Mouse (Mus musculus): ENCODE measurements at regions not wholly inside any gene's neighbourhood (a gene's known extent, or its start where the extent isn't known, plus 50 kb on each side); places are given as distances from the start of the nearest gene placed in this dataset.
A peak's percentile ranks its signal among the peaks of the same experiment; 100 is the strongest.

GRCm38 (mm10) chr10:122264070-122264469 is 166.9 kb upstream of the Rxylt1 start:
- H3K27me3 ChIP-seq (replicated peaks; ENCODE audit: control insufficient read depth, insufficient read depth, low read length), result no peaks in the 10 kb centered on the region
- no peak for DNase-seq
- 41% methylated on average over 1 of the region's 1 CpGs for WGBS
- H3K27ac ChIP-seq (ENCODE audit: insufficient read depth, low read depth, low read length), result no peak overlapping the region
- TF ChIP-seq CTCF (conservative IDR thresholded peaks at IDR 0.05; ENCODE audit: insufficient read depth, insufficient read length, low read depth, low read length) (no peak), POLR2A (IDR thresholded peaks at IDR 0.05; ENCODE audit: low read depth, low read length) (no peak)
- H3K4me3 ChIP-seq (ENCODE audit: insufficient read depth, low read depth, low read length), result no peak overlapping the region
- H3K36me3 ChIP-seq (ENCODE audit: control insufficient read depth, insufficient read depth, low read length), result no peaks in the 10 kb centered on the region
- no peaks in the 10 kb centered on the region for H3K4me1 ChIP-seq (ENCODE audit: control insufficient read depth, insufficient read depth, low read length)

- no peaks in the 10 kb centered on the region for H3K4me1 ChIP-seq (ENCODE audit: control insufficient read depth, insufficient read depth, low read length)
- no peak overlapping the region for H3K27ac ChIP-seq (ENCODE audit: insufficient read depth, low read depth, low read length)
- no peak for TF ChIP-seq POLR2A (IDR thresholded peaks at IDR 0.05; ENCODE audit: low read depth, low read length)
- 41% methylated on average over 4 of the region's 4 CpGs for WGBS
- H3K36me3 ChIP-seq (ENCODE audit: control insufficient read depth, insufficient read depth, low read length), result no peaks in the 10 kb centered on the region
- H3K27me3 ChIP-seq (replicated peaks; ENCODE audit: control insufficient read depth, insufficient read depth, low read length), result no peaks in the 10 kb centered on the region
- no peak for DNase-seq
- no peak overlapping the region for H3K4me3 ChIP-seq (ENCODE audit: insufficient read depth, low read depth, low read length)
Measured at GRCm38 (mm10) chr10:122259354-122259753, 162.2 kb upstream of the Rxylt1 start.

- H3K27me3 ChIP-seq (replicated peaks; ENCODE audit: control insufficient read depth, insufficient read depth, low read length), result no peaks in the 10 kb centered on the region
- no peak for DNase-seq
- TF ChIP-seq CTCF (conservative IDR thresholded peaks at IDR 0.05; ENCODE audit: insufficient read depth, insufficient read length, low read depth, low read length), result no peak
- TF ChIP-seq POLR2A (IDR thresholded peaks at IDR 0.05; ENCODE audit: low read depth, low read length), result no peak
Measured at GRCm38 (mm10) chr10:122258711-122259110, 161.5 kb upstream of the Rxylt1 start.

GRCm38 (mm10) chr10:122231818-122232217 is 134.6 kb upstream of the Rxylt1 start:
- no peaks in the 10 kb centered on the region for H3K27me3 ChIP-seq (replicated peaks; ENCODE audit: control insufficient read depth, insufficient read depth, low read length)
- no peaks in the 10 kb centered on the region for H3K36me3 ChIP-seq (ENCODE audit: control insufficient read depth, insufficient read depth, low read length)
- 68% methylated on average over 7 of the region's 7 CpGs for WGBS
- H3K4me3 ChIP-seq (ENCODE audit: insufficient read depth, low read depth, low read length), result no peak overlapping the region
- DNase-seq, result peak; percentile 2
- no peaks in the 10 kb centered on the region for H3K4me1 ChIP-seq (ENCODE audit: control insufficient read depth, insufficient read depth, low read length)
- TF ChIP-seq CTCF (conservative IDR thresholded peaks at IDR 0.05; ENCODE audit: insufficient read depth, insufficient read length, low read depth, low read length) (no peak), POLR2A (IDR thresholded peaks at IDR 0.05; ENCODE audit: low read depth, low read length) (no peak)
- no peak overlapping the region for H3K27ac ChIP-seq (ENCODE audit: insufficient read depth, low read depth, low read length)

More at GRCm38 (mm10) chr10:122258711-122259110, 161.5 kb upstream of the Rxylt1 start:
- no peak overlapping the region for H3K4me3 ChIP-seq (ENCODE audit: insufficient read depth, low read depth, low read length)
- 84% methylated on average over 3 of the region's 3 CpGs for WGBS
- no peak overlapping the region for H3K27ac ChIP-seq (ENCODE audit: insufficient read depth, low read depth, low read length)
- no peaks in the 10 kb centered on the region for H3K36me3 ChIP-seq (ENCODE audit: control insufficient read depth, insufficient read depth, low read length)
- H3K4me1 ChIP-seq (ENCODE audit: control insufficient read depth, insufficient read depth, low read length), result no peaks in the 10 kb centered on the region

- Histone ChIP-seq H3K27ac (ENCODE audit: insufficient read depth, low read depth, low read length) (no peak overlapping the region), H3K4me3 (ENCODE audit: insufficient read depth, low read depth, low read length) (no peak overlapping the region), H3K36me3 (ENCODE audit: control insufficient read depth, insufficient read depth, low read length) (no peaks in the 10 kb centered on the region), H3K27me3 (replicated peaks; ENCODE audit: control insufficient read depth, insufficient read depth, low read length) (no peaks in the 10 kb centered on the region), H3K4me1 (ENCODE audit: control insufficient read depth, insufficient read depth, low read length) (no peaks in the 10 kb centered on the region)
- no peak for TF ChIP-seq CTCF (conservative IDR thresholded peaks at IDR 0.05; ENCODE audit: insufficient read depth, insufficient read length, low read depth, low read length)
- no peak for TF ChIP-seq POLR2A (IDR thresholded peaks at IDR 0.05; ENCODE audit: low read depth, low read length)
- DNase-seq, result peak; percentile 70
- WGBS, result 31% methylated on average over 11 of the region's 11 CpGs
Measured at GRCm38 (mm10) chr10:122230746-122231145, 133.6 kb upstream of the Rxylt1 start.

- no peak overlapping the region for H3K4me3 ChIP-seq (ENCODE audit: insufficient read depth, low read depth, low read length)
- TF ChIP-seq POLR2A (IDR thresholded peaks at IDR 0.05; ENCODE audit: low read depth, low read length) (no peak), CTCF (conservative IDR thresholded peaks at IDR 0.05; ENCODE audit: insufficient read depth, insufficient read length, low read depth, low read length) (no peak)
- H3K4me1 ChIP-seq (ENCODE audit: control insufficient read depth, insufficient read depth, low read length), result no peaks in the 10 kb centered on the region
- no peaks in the 10 kb centered on the region for H3K36me3 ChIP-seq (ENCODE audit: control insufficient read depth, insufficient read depth, low read length)
- DNase-seq, result no peak
- H3K27me3 ChIP-seq (replicated peaks; ENCODE audit: control insufficient read depth, insufficient read depth, low read length), result no peaks in the 10 kb centered on the region
- no peak overlapping the region for H3K27ac ChIP-seq (ENCODE audit: insufficient read depth, low read depth, low read length)
- WGBS, result 95% methylated on average over 8 of the region's 8 CpGs
Measured at GRCm38 (mm10) chr10:122225679-122226078, 128.5 kb upstream of the Rxylt1 start.

GRCm38 (mm10) chr10:122223076-122223475 is 125.9 kb upstream of the Rxylt1 start:
- Histone ChIP-seq H3K27me3 (replicated peaks; ENCODE audit: control insufficient read depth, insufficient read depth, low read length) (no peaks in the 10 kb centered on the region), H3K4me3 (ENCODE audit: insufficient read depth, low read depth, low read length) (no peak overlapping the region), H3K4me1 (ENCODE audit: control insufficient read depth, insufficient read depth, low read length) (no peaks in the 10 kb centered on the region), H3K27ac (ENCODE audit: insufficient read depth, low read depth, low read length) (no peak overlapping the region), H3K36me3 (ENCODE audit: control insufficient read depth, insufficient read depth, low read length) (no peaks in the 10 kb centered on the region)
- TF ChIP-seq CTCF (conservative IDR thresholded peaks at IDR 0.05; ENCODE audit: insufficient read depth, insufficient read length, low read depth, low read length) (no peak), POLR2A (IDR thresholded peaks at IDR 0.05; ENCODE audit: low read depth, low read length) (no peak)
- no peak for DNase-seq
- 47% methylated on average over 3 of the region's 3 CpGs for WGBS

- Histone ChIP-seq H3K4me3 (ENCODE audit: insufficient read depth, low read depth, low read length) (no peak overlapping the region), H3K4me1 (ENCODE audit: control insufficient read depth, insufficient read depth, low read length) (no peaks in the 10 kb centered on the region), H3K27ac (ENCODE audit: insufficient read depth, low read depth, low read length) (no peak overlapping the region), H3K36me3 (ENCODE audit: control insufficient read depth, insufficient read depth, low read length) (no peaks in the 10 kb centered on the region), H3K27me3 (replicated peaks; ENCODE audit: control insufficient read depth, insufficient read depth, low read length) (no peaks in the 10 kb centered on the region)
- TF ChIP-seq POLR2A (IDR thresholded peaks at IDR 0.05; ENCODE audit: low read depth, low read length) (no peak), CTCF (conservative IDR thresholded peaks at IDR 0.05; ENCODE audit: insufficient read depth, insufficient read length, low read depth, low read length) (no peak)
- 80% methylated on average over 4 of the region's 4 CpGs for WGBS
- DNase-seq, result no peak
Measured at GRCm38 (mm10) chr10:122217594-122217993, 120.4 kb upstream of the Rxylt1 start.

Measured in kidney, adult 2 months (tissue).